Comparison of ENCODE assay signal across 10 mouse cellular contexts in genomic region chr15:85679864-85680428, GRCm38 (mm10). TPM values are rescaled to one million over a fixed set of nuclear protein-coding genes. Genes with fewer than 3 reads are reported as not detected.
DNase-seq lines count a peak whose midpoint lies in the region; ATAC-seq and TF ChIP-seq lines count a peak whose summit lies in the region.
"Had no signal": no experiment of that assay in that cellular context is flagged by ENCODE, and none has a peak within 500 bp of the region (broad histone marks: within the 10 kb centered on the region; RNA-seq: fewer than 3 reads in every experiment).

No protein-coding gene starts in this region.

- no peak overlapping the region for H3K4me2 ChIP-seq in lung, postnatal 0 days (replicated peaks; ENCODE audit: low read depth, low read length)
- peak overlapping the region; percentile 91 for H3K4me2 ChIP-seq in forebrain, postnatal 0 days (ENCODE audit: low read depth)
- H3K4me2 ChIP-seq in stomach, embryonic 15.5 days: no peak overlapping the region

- no peak for TF ChIP-seq POLR2A in heart, adult 2 months (IDR thresholded peaks at IDR 0.05; ENCODE audit: insufficient read depth, low read depth, low read length)

- TF ChIP-seq CTCF in heart, adult 2 months (IDR thresholded peaks at IDR 0.05): no peak
- no peak for TF ChIP-seq CTCF in lung, postnatal 0 days (IDR thresholded peaks at IDR 0.05)
- TF ChIP-seq CTCF in forebrain, postnatal 0 days (IDR thresholded peaks at IDR 0.05; ENCODE audit: low read depth): no peak

- H3K9ac ChIP-seq in heart, adult 2 months (ENCODE audit: low read depth, low read length): no peak overlapping the region
- H3K9ac ChIP-seq in lung, postnatal 0 days (replicated peaks; ENCODE audit: low read depth): no peak overlapping the region
- H3K9ac ChIP-seq in forebrain, postnatal 0 days: peak overlapping the region; percentile 75
- H3K9ac ChIP-seq in stomach, embryonic 15.5 days: no peak overlapping the region

- peaks cover 55% of the 10 kb centered on the region for H3K36me3 ChIP-seq in heart, adult 2 months (ENCODE audit: control insufficient read depth, insufficient read depth, low read length)
- 0 out of 2 replicates have a peak, but pooled peaks cover 7% of the 10 kb centered on the region for H3K36me3 ChIP-seq in lung, postnatal 0 days (ENCODE audit: insufficient read depth, low read length)
- peaks cover 22% of the 10 kb centered on the region for H3K36me3 ChIP-seq in forebrain, postnatal 0 days (ENCODE audit: insufficient read depth)
- peaks cover 24% of the 10 kb centered on the region for H3K36me3 ChIP-seq in stomach, embryonic 15.5 days

- no peaks in the 10 kb centered on the region for H3K9me3 ChIP-seq in lung, postnatal 0 days (ENCODE audit: low read length)
- no peaks in the 10 kb centered on the region for H3K9me3 ChIP-seq in forebrain, postnatal 0 days (ENCODE audit: low read length)
- H3K9me3 ChIP-seq in stomach, embryonic 15.5 days: no peaks in the 10 kb centered on the region

- intact Hi-C loops in heart, adult 2 months (cut with DNase I): no loop called here

- 26% methylated on average over 10 of the region's 10 CpGs for WGBS in heart, adult 2 months
- WGBS in lung, postnatal 0 days: 61% methylated on average over 10 of the region's 10 CpGs
- WGBS in forebrain, postnatal 0 days: 17% methylated on average over 10 of the region's 10 CpGs
- 69% methylated on average over 10 of the region's 10 CpGs for WGBS in stomach, embryonic 15.5 days

- H3K27ac ChIP-seq in heart, adult 2 months: peak overlapping the region; percentile 89
- H3K27ac ChIP-seq in lung, postnatal 0 days (ENCODE audit: low read length): peak overlapping the region; percentile 64; the same call in 1 of the 2 replicates
- H3K27ac ChIP-seq in forebrain, postnatal 0 days (ENCODE audit: low read depth, low read length): peak overlapping the region; percentile 92
- peak overlapping the region; percentile 40; the same call in 1 of the 2 replicates for H3K27ac ChIP-seq in stomach, embryonic 15.5 days

- ATAC-seq in lung, postnatal 0 days: no peak
- peak; percentile 10; the same call in 1 of the 2 replicates for ATAC-seq in forebrain, postnatal 0 days
- ATAC-seq in stomach, embryonic 15.5 days (ENCODE audit: insufficient read depth, low FRiP score, low read depth): no peak
- ATAC-seq: inflammation-experienced regulatory T-cells, adult 6 months had no signal

- H3K4me3 ChIP-seq in heart, adult 2 months: peak overlapping the region; percentile 9; the same call in 1 of the 2 replicates
- no peak overlapping the region for H3K4me3 ChIP-seq in lung, postnatal 0 days (ENCODE audit: low read depth, low read length)
- peak overlapping the region; percentile 99 for H3K4me3 ChIP-seq in forebrain, postnatal 0 days (ENCODE audit: low read depth, low read length)
- no peak overlapping the region for H3K4me3 ChIP-seq in stomach, embryonic 15.5 days (replicated peaks)

- H3K27me3 ChIP-seq in heart, adult 2 months (ENCODE audit: control insufficient read depth, insufficient read depth, low read length): no peaks in the 10 kb centered on the region
- H3K27me3 ChIP-seq in lung, postnatal 0 days (replicated peaks; ENCODE audit: insufficient read depth, low read length): no peaks in the 10 kb centered on the region
- no peaks in the 10 kb centered on the region for H3K27me3 ChIP-seq in forebrain, postnatal 0 days (ENCODE audit: insufficient read depth, low read length)
- no peaks in the 10 kb centered on the region for H3K27me3 ChIP-seq in stomach, embryonic 15.5 days (replicated peaks)

- no peak for DNase-seq in heart, adult 2 months
- no peak for DNase-seq in heart, adult 9 months (ENCODE audit: low spot score in 2 of 2)
- DNase-seq in lung, postnatal 0 days (ENCODE audit: low spot score): no peak
- no peak for DNase-seq in lung, postnatal 25 days (ENCODE audit: low spot score)
- no peak for DNase-seq in forebrain, postnatal 0 days
- DNase-seq in left cerebral cortex, adult 11 months (ENCODE audit: low spot score): no peak
- no peak for DNase-seq in urinary bladder, postnatal 4 days (ENCODE audit: low spot score in 2 of 2)

- peaks cover 21% of the 10 kb centered on the region for H3K79me2 ChIP-seq in heart, adult 2 months (replicated peaks; ENCODE audit: control insufficient read depth, insufficient read depth, low read length)

- H3K4me1 ChIP-seq in heart, adult 2 months (ENCODE audit: control insufficient read depth, insufficient read depth, low read length): peaks cover 50% of the 10 kb centered on the region
- peaks cover 13% of the 10 kb centered on the region for H3K4me1 ChIP-seq in lung, postnatal 0 days (ENCODE audit: insufficient read depth, low read depth, low read length)
- H3K4me1 ChIP-seq in forebrain, postnatal 0 days (ENCODE audit: insufficient read depth): peaks cover 34% of the 10 kb centered on the region
- H3K4me1 ChIP-seq in stomach, embryonic 15.5 days: peaks cover 28% of the 10 kb centered on the region

- no peak for TF ChIP-seq EP300 in heart, adult 2 months (IDR thresholded peaks at IDR 0.05; ENCODE audit: insufficient read depth, low read depth, low read length)
- no peak for TF ChIP-seq EP300 in lung, postnatal 0 days (IDR thresholded peaks at IDR 0.05)

RNA-seq across cellular contexts. Expression of gene Ppara, which starts 54.8 kb away (rescaled TPM):
- total RNA-seq in heart, adult 2 months (2021): 10 to 100 TPM; 53.1 to 60.7 TPM
- 12.9 and 25.4 TPM in 2 replicates for polyA plus RNA-seq in heart, adult 2 months (2012; rRNA removed)
- 5.1 and 5.2 TPM in 2 replicates for polyA plus RNA-seq in lung, postnatal 0 days (2015; fragmentation: Nextera tagmentation; extraction: Ambion mirVana)
- 0.92 and 1.7 TPM in 2 replicates for total RNA-seq in forebrain, postnatal 0 days (2014; rRNA removed)
- 1.9 and 2.0 TPM in 2 replicates for polyA plus RNA-seq in forebrain, postnatal 0 days (2015; fragmentation: Nextera tagmentation; extraction: Ambion mirVana)
- 8.7 and 9.6 TPM in 2 replicates for polyA plus RNA-seq in stomach, embryonic 15.5 days (2015; fragmentation: Nextera tagmentation; extraction: Ambion mirVana)
- total RNA-seq: megakaryocyte, adult 5-6 weeks had no signal
- polyA plus RNA-seq: inflammation-experienced regulatory T-cells, adult 6 months had no signal

Comparison
In these comparisons a context has a peak if more than half of its experiments do, and no peak if none do; other contexts are left out.
1. H3K27ac ChIP-seq: peak in every context shown above with its lines; median percentile 92 in forebrain, postnatal 0 days; 89 in heart, adult 2 months; 64 in lung, postnatal 0 days; 40 in stomach, embryonic 15.5 days.
2. H3K4me3 ChIP-seq: peak in heart, adult 2 months (single experiment) and forebrain, postnatal 0 days (single experiment); none in lung, postnatal 0 days (single experiment) and stomach, embryonic 15.5 days (single experiment).